Mouse (Mus musculus) urinary bladder, postnatal 14 days (tissue): ENCODE results near the gene Bcorl1.
"Not testable (repeated sequence)": the region's sequence is repeated elsewhere in the genome, so short reads cannot be mapped to it uniquely, and the experiment has no call there.

ENCODE experiments used
- DNase-seq: peaks from one replicate; pipeline ENCODE4 v3.0.0; 2021; ENCODE audit warnings: low spot score

The Bcorl1 gene

GRCm38 (mm10) chrX:48389380-48389779 is 48.2 kb downstream of the Bcorl1 start:
- no peak for DNase-seq

DNA sequence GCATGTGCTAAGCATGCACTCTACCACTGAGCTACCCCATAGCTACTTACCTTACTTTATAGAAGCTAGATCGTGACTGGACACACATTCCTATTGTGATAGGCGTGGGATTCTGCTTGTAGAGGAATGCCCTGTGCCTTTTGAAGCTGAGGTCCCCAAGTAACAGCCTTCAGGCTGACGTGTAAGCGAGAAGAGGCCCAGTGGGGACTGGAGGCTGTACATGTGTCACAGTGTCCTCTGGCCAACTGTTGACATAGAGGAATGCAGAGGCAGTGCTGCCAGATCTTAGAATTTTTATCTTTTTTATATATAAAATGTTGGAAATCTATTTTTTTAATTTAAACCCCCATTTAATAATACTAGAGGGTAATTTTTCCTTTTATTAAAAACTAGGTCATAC is 58.8 kb downstream of the Bcorl1 start:
- DNase-seq, result no peak

DNA sequence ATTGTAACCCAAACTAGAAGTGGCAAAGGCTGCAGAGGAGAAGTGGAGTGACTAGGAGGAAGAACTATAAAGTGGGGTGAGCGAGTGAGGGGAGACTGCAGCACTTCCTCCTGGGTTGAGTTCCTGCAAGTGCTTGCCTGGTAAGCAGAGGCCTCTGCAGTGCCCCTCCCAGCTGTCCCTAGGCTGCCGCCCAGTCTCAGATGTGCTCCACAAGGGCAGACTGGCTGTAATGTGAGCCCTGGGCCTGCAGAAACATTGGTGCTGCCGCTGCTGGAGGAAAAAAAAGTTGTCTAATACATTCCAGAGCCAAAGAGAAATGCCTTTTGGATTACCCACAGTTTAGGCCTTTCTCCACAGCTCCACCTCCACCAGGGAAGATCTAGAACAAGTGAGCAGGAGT is 64.0 kb downstream of the Bcorl1 start:
- DNase-seq, result no peak

DNA sequence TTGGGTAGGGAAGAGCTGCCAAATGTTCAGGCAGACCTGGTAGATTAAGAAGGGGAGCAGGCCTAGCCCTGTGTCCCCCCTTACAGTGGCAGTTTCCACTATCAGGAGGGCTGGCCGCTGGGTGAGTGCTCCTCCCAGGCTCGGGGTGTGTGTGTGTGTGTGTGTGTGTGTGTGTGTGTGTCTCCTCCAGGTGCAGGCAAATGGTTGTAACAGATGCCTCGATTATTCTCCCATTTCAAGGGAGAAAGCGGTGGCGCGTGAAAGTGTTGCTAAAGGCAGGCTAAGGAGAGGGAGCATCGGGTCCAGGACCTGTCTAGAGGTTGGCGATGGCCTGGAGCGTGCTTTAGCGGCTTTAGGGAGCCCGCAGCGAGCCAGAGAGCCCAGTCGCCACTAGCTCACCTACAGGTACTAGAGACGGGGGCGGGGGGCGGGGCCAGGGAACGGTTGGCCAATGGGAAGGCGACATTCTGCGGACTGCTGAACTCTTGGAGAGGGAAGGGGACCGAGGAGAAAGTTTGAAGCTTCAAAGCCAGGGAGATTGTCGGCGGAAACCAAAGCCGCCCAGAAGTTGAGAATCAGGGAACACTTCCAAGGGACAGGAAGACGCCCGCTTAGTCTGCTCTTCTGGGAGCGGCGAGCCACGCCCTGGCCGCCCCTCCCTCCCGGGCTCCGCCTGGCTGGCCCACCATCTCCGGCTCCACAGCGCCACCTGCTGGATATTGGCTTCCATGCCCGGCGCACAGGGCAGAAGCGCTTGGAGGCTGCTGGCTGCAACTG is 68.6 kb downstream of the Bcorl1 start:
- DNase-seq, result peak; percentile 90

GRCm38 (mm10) chrX:48410388-48410776 is 69.2 kb downstream of the Bcorl1 start:
- DNase-seq, result no peak

DNA sequence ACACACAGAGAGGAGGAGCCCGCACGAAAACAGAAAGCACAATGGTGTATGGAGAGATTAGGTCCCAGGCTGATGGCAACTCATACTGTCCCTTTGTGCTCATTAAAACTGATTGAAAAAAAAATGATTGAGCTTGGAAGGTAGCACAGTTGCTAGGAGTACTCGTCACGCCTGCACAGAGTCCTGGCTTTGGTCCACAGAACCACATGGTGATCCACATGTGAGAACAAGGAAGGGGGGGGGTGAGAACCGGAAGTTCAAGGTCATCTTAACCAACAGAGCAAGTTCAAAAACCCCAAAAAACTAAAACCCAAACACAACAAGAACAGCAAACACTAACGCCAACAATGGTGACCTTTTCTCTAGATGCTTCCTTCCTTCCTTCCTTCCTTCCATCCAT is 71.5 kb downstream of the Bcorl1 start:
- DNase-seq, result no peak

- no peak for DNase-seq
These were observed 73.1 kb downstream of the Bcorl1 start for GRCm38 (mm10) chrX:48414291-48414690.

DNA sequence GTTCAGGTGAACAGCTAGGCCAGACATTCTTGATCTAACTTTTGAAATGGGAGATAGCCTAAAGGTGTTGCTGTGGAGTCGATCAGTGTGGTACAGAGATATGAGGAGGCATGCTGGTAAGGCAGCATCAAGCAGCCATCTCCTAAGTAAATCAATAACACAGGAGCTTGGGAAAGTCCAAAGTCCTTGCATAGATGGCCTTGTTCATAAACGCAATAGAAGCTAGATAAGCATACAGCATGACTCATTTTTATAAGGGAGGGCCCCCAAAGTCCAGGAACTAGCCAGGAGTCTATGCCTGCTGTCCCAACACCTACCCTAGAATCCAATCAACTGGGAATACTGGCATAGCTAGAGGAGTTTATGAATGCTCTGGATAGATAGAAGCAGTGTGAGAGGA is 77.3 kb downstream of the Bcorl1 start:
- no peak for DNase-seq

DNA sequence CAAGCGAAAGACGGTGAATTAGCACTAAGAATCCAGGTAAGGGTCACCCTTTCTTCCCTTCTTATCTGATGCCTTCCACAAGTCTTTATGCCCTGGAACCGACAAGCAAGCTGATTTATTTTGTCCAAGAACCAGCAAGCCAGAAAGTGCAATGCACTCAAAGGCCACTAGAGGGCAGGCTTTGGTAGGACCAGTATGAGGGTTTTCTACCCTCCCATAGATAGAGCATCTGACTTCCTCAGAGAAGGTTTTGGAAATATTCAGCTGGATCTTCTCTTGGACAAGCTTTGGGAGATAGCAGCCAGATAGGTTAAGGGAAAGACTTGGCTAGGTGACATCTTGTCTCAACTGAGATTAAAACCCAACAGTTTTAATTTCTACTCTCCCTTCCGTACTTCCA is 81.8 kb downstream of the Bcorl1 start:
- peak; percentile 75 for DNase-seq

DNA sequence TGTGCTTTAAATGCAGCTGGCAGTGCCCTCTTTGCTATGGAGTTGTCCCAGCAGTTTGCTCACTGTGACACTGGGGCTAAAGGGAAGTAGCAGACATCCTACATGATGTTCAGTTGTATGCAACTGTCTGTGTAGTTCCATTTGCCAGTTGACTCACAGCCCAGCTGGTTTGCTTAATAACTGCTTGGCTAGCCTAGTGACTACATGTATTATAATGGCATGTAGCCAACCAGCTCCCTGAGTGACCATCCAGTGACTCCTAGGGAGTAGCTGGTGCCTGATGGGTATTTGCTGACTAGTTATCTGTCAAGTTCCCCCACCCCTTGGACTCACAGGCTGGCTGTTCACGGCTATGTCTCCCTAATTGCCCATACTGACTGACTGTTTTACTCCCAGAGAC is 82.5 kb downstream of the Bcorl1 start:
- no peak for DNase-seq

DNA sequence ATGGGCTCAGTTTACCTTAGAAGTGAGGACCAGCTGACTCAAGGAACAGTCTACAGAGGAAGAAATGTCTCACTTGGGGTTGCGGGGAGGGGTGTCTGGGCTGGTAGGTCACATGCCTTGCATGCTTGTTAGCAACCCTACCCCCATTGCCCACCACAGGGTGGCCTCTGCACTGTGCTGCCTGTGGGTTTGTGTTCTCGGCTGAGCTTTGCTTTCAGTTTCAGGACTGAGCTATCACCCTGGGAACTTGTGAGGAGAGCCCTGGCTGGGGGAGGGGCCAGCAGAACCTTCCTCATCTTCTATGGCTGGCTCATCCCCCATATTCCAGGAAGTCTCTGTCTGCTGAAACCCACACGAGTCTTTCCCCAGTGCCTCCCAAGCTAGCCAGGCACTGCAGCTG is 83.4 kb downstream of the Bcorl1 start:
- no peak for DNase-seq

DNA sequence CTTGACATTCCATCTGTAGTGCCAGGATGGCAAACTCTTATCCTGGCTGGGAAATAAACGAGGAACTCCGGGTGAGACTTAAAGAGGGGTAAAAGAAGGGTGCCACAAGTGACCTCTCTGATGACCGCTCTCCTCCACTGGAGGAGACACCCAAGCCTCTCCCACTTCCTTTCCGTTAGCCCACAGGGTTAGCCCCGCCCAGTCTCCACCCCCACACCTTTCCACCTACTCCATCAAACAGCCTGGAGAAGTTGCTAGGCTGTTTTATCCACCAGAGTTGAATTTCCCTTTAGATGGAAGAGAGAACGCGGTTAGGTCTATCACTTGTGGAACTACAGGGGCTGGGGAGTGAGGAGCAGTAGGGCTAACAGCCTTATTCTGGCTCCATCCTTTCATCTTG is 84.1 kb downstream of the Bcorl1 start:
- no peak for DNase-seq

GRCm38 (mm10) chrX:48428241-48428640 is 87.1 kb downstream of the Bcorl1 start:
- DNase-seq, result no peak

GRCm38 (mm10) chrX:48428642-48429041 is 87.5 kb downstream of the Bcorl1 start:
- no peak for DNase-seq

DNA sequence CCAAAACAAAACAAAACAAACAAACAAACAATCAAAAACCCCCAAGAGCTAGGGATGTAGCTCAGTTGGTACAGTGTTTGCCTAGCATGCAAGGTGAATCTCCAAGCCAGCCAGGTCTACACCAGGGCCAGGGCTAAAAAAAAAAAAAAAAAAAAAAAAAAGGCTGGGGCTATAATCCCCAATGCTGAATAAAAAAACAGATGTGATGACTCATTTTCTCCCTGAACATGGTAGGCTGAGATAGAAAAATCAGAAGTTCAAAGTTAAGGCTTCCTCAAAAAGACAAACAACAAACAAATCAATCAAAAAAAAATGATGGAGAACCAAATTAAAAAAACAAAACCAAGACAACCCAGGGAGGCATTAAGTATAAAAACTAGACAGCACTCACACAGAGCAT is 87.9 kb downstream of the Bcorl1 start:
- no peak for DNase-seq

DNA sequence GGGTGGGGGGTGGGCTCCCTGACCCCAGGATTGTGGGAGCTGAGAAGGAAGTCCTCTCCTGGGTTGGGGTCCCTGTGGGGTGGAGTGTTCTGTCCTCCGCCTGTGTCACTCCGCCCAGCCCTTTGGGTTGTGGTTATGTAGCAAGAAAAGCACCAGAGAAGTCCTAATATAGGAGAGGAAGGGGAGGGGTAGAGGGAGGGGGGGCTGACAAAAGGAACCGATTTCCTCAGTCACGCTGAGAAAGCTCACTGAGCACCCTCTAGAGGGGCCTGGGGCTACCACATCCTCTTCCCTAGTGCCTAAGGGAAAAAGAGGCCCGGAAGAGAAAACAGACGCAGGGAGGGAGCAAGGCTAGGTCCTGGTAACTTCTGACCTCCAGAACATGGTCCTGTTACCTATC is 88.4 kb downstream of the Bcorl1 start:
- no peak for DNase-seq

DNA sequence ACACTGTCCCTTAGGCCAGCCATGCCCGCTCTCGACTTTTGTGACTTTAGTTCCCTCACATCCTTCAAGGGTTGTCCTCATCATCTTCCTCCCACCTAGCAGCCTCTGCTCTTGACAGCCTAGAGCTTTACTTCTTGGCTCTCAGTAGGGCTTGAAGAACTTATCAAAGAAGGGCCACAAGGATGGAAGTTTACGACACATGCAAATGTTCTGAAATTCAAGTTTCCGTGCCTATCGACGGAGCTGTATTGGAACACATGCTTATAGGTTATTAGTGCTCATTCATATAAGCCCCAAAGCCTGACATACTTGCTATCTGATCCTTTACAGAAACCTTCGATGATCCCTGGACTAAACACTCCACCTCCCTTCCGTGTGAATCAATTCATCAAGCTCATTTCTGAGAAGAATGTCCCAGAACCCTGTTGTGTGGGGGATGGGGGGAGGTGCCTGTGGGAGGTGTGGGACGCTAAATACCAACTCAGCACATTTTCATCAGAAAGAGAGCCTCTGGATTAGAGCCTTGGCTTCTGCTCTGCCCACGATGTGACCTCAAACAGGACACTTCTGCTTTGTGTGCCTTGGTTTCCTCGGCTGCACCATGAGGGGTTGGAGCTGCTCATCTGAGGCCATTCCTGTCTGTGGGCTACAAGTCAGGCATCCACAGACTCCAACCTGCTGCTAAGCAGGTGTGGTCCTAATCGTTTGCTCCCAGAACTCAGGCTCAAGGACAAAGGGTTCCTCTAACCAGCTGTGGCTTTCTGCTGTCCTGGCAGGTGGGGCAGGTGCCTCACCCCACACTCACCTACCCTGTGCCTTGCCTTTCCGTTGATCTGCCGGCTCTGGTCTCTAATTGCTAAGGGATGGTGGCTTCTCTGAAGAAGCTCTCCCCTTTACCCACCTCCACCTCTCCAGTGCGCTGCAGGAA is 91.7 kb downstream of the Bcorl1 start:
- no peak for DNase-seq

GRCm38 (mm10) chrX:48433527-48433899 is 92.4 kb downstream of the Bcorl1 start:
- no peak for DNase-seq

DNA sequence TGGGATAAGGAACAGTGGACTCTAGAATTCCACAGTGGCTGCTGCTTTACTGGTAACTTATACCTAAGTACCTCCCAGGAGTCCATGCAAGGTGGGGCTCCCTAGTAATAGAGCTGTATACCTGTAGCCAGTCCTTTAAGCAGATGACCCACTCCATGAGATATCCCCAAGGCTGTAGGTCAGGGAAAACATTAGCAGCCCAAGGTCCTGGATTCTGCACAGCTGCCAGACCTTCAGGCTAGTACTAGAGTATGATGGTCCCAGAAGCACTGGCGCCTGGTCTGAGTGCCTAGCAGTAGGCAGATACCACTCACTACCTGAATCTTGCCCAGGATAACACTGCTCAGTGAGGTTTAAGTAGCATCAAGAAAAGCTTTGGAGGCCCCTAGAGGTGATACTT is 93.1 kb downstream of the Bcorl1 start:
- DNase-seq, result no peak

GRCm38 (mm10) chrX:48435477-48435900 is 94.3 kb downstream of the Bcorl1 start:
- DNase-seq, result no peak

DNA sequence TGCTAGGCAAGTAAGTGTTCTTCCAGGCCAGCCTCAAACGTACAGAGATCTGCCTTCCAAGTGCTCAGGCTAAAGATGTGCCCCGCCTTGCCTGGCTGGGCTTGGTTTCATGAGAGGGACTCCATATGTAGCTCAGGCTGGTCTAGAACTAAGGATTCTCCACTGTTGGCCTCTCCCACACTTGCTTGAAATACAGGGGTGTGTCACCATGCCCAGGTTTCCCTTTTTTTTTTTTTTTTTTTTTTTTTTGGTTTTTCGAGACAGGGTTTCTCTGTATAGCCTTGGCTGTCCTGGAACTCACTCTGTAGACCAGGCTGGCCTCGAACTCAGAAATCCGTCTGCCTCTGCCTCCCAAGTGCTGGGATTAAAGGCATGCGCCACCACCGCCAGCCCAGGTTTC is 94.9 kb downstream of the Bcorl1 start:
- not testable (repeated sequence) for DNase-seq

GRCm38 (mm10) chrX:48439036-48439435 is 97.9 kb downstream of the Bcorl1 start:
- DNase-seq, result peak; percentile 61

GRCm38 (mm10) chrX:48441548-48441947 is 100.4 kb downstream of the Bcorl1 start:
- DNase-seq, result no peak
